Mouse (Mus musculus): Measurements from ENCODE around the gene Ube3b. TPM values are rescaled to one million over a fixed set of nuclear protein-coding genes. Genes with fewer than 3 reads are reported as not detected.

Ube3b gene
- polyA plus RNA-seq, 1 experiment from 2014 or later, result 44.9 TPM

DNA sequence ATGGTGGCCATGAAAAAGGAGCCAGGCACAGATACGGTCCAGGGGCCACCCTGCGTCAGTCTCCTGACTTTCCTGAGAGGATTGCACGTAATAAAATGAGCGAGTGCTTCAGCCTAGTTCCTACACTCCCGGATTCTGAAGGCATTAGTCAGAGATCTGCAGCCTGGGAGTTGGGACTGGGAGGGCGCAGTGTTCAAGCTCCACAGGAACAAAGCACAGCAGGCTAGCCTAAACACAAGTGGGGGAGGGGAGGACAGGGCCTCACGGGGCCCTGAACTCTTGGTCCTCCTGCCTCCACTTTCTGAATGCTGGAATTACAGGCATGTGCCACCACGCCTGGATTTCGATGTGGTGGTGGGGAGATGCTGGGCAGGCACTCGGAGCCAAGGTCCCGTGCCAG is 7.8 kb upstream of the Ube3b start:
- WGBS, result 36% methylated on average over 11 of the region's 11 CpGs
- Histone ChIP-seq H3K27ac (ENCODE audit: low read length) (no peak overlapping the region), H3K27me3 (replicated peaks; ENCODE audit: control insufficient read depth, insufficient read depth, low read length) (no peaks in the 10 kb centered on the region), H3K4me1 (replicated peaks; ENCODE audit: control insufficient read depth, insufficient read depth, low read length) (peaks cover 9% of the 10 kb centered on the region), H3K9ac (replicated peaks; ENCODE audit: low read depth, low read length) (no peak overlapping the region), H3K36me3 (ENCODE audit: control insufficient read depth, insufficient read depth) (peaks cover 18% of the 10 kb centered on the region), H3K4me3 (replicated peaks; ENCODE audit: low read length) (no peak overlapping the region), H3K9me3 (ENCODE audit: control insufficient read depth, low read length) (no peaks in the 10 kb centered on the region), H3K4me2 (ENCODE audit: low read length) (no peak overlapping the region)
- no peak for ATAC-seq

- H3K9me3 ChIP-seq (ENCODE audit: control insufficient read depth, low read length), result no peaks in the 10 kb centered on the region
- WGBS, result 58% methylated on average over 11 of the region's 11 CpGs
- peaks cover 15% of the 10 kb centered on the region for H3K4me1 ChIP-seq (replicated peaks; ENCODE audit: control insufficient read depth, insufficient read depth, low read length)
- H3K36me3 ChIP-seq (ENCODE audit: control insufficient read depth, insufficient read depth), result peaks cover 14% of the 10 kb centered on the region
- no peak overlapping the region for H3K4me2 ChIP-seq (ENCODE audit: low read length)
- no peak for ATAC-seq
- H3K4me3 ChIP-seq (replicated peaks; ENCODE audit: low read length), result no peak overlapping the region
- H3K27ac ChIP-seq (ENCODE audit: low read length), result no peak overlapping the region
- H3K27me3 ChIP-seq (replicated peaks; ENCODE audit: control insufficient read depth, insufficient read depth, low read length), result no peaks in the 10 kb centered on the region
- no peak overlapping the region for H3K9ac ChIP-seq (replicated peaks; ENCODE audit: low read depth, low read length)
These were observed 7.2 kb upstream of the Ube3b start for GRCm38 (mm10) chr5:114373174-114373573.

- H3K4me1 ChIP-seq (replicated peaks; ENCODE audit: control insufficient read depth, insufficient read depth, low read length), result peaks cover 19% of the 10 kb centered on the region
- H3K9me3 ChIP-seq (ENCODE audit: control insufficient read depth, low read length), result no peaks in the 10 kb centered on the region
- no peak overlapping the region for H3K9ac ChIP-seq (replicated peaks; ENCODE audit: low read depth, low read length)
- H3K4me3 ChIP-seq (replicated peaks; ENCODE audit: low read length), result no peak overlapping the region
- ATAC-seq, result no peak
- H3K27me3 ChIP-seq (replicated peaks; ENCODE audit: control insufficient read depth, insufficient read depth, low read length), result no peaks in the 10 kb centered on the region
- 89% methylated on average over 9 of the region's 9 CpGs for WGBS
- no peak overlapping the region for H3K4me2 ChIP-seq (ENCODE audit: low read length)
- peaks cover 12% of the 10 kb centered on the region for H3K36me3 ChIP-seq (ENCODE audit: control insufficient read depth, insufficient read depth)
- H3K27ac ChIP-seq (ENCODE audit: low read length), result no peak overlapping the region
These were observed 6.8 kb upstream of the Ube3b start for GRCm38 (mm10) chr5:114373581-114373980.

DNA sequence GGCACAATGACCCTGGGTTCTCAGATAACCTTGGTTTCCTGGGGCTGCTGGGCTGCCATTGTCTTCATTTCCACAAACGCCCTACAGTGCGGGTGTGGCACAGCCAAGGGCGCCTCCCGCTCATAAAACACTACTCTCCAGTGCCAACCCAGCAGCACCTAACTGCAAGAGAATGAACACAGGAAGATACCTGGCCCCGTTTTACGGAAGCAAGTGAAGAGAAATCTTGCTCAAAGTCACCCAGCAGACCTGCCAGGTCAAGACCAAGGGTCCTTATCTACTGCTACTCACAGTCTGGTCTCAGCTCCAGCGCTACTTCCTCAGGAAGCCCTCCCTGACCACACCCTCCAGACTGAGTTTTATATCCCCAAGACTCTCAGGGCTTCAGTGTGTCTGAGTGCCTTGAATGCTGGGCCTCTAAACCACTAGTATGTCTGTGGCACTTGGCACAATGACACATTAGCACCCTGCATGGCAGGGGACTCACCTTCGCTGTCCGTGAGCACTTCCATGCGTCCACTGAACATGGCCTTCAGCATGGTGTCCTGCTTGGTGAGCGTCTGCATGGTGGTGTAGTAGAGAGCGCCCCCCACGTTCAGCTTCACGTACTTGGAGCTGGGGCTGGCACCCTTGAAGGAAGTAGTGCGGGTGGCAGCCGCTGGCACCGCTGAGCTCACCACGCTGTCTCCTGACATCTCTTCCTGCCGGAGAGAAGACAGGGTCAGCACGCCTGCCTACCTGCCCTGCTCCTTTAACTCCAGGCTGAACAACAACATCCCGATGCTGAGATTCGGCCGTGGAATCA is 5.8 kb upstream of the Ube3b start:
- no peak for ATAC-seq
- Histone ChIP-seq H3K4me3 (replicated peaks; ENCODE audit: low read length) (no peak overlapping the region), H3K27me3 (replicated peaks; ENCODE audit: control insufficient read depth, insufficient read depth, low read length) (no peaks in the 10 kb centered on the region), H3K4me2 (ENCODE audit: low read length) (no peak overlapping the region), H3K9me3 (ENCODE audit: control insufficient read depth, low read length) (no peaks in the 10 kb centered on the region), H3K36me3 (ENCODE audit: control insufficient read depth, insufficient read depth) (peaks cover 12% of the 10 kb centered on the region), H3K27ac (ENCODE audit: low read length) (no peak overlapping the region), H3K4me1 (replicated peaks; ENCODE audit: control insufficient read depth, insufficient read depth, low read length) (peaks cover 29% of the 10 kb centered on the region), H3K9ac (replicated peaks; ENCODE audit: low read depth, low read length) (no peak overlapping the region)
- 91% methylated on average over 23 of the region's 23 CpGs for WGBS

- no peak overlapping the region for H3K9ac ChIP-seq (replicated peaks; ENCODE audit: low read depth, low read length)
- peak overlapping the region; percentile 62; the same call in 1 of the 2 replicates for H3K4me3 ChIP-seq (replicated peaks; ENCODE audit: low read length)
- H3K9me3 ChIP-seq (ENCODE audit: control insufficient read depth, low read length), result no peaks in the 10 kb centered on the region
- H3K4me1 ChIP-seq (replicated peaks; ENCODE audit: control insufficient read depth, insufficient read depth, low read length), result peaks cover 40% of the 10 kb centered on the region
- peak overlapping the region; percentile 84 for H3K4me2 ChIP-seq (ENCODE audit: low read length)
- no peak overlapping the region for H3K27ac ChIP-seq (ENCODE audit: low read length)
- 72% methylated on average over 10 of the region's 10 CpGs for WGBS
- ATAC-seq, result no peak
- no peaks in the 10 kb centered on the region for H3K27me3 ChIP-seq (replicated peaks; ENCODE audit: control insufficient read depth, insufficient read depth, low read length)
- H3K36me3 ChIP-seq (ENCODE audit: control insufficient read depth, insufficient read depth), result peaks cover 12% of the 10 kb centered on the region
These were observed 2.1 kb upstream of the Ube3b start for GRCm38 (mm10) chr5:114378177-114378920.

DNA sequence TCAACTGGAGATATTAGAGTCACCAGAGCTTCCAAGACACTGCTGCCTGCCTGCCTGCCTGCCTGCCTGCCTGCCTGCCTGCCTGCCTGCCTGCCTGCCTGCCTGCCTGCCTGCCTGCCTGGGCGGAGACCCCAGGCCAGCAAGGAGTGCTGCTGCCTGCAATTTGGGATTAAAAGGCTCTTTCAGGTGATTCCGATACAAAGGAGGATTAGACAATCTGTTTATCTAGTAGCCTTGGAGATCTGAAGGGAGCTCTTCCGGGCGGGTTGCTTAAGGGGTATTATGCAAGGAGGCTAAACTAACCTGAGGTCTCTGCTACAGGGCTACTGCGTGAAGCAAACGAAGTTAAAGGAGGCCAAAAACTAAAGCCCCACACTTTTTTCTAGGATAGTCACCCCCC is 1.5 kb upstream of the Ube3b start:
- Histone ChIP-seq H3K9ac (replicated peaks; ENCODE audit: low read depth, low read length) (peak overlapping the region; percentile 85), H3K4me3 (replicated peaks; ENCODE audit: low read length) (peak overlapping the region; percentile 62), H3K9me3 (ENCODE audit: control insufficient read depth, low read length) (no peaks in the 10 kb centered on the region), H3K27me3 (replicated peaks; ENCODE audit: control insufficient read depth, insufficient read depth, low read length) (no peaks in the 10 kb centered on the region), H3K36me3 (ENCODE audit: control insufficient read depth, insufficient read depth) (peaks cover 7% of the 10 kb centered on the region), H3K27ac (ENCODE audit: low read length) (no peak overlapping the region), H3K4me2 (ENCODE audit: low read length) (peak overlapping the region; percentile 84), H3K4me1 (replicated peaks; ENCODE audit: control insufficient read depth, insufficient read depth, low read length) (peaks cover 40% of the 10 kb centered on the region)
- 27% methylated on average over 6 of the region's 6 CpGs for WGBS
- ATAC-seq, result no peak

- Histone ChIP-seq H3K4me1 (replicated peaks; ENCODE audit: control insufficient read depth, insufficient read depth, low read length) (peaks cover 40% of the 10 kb centered on the region), H3K36me3 (ENCODE audit: control insufficient read depth, insufficient read depth) (peaks cover 5% of the 10 kb centered on the region), H3K4me3 (replicated peaks; ENCODE audit: low read length) (peak overlapping the region; percentile 62), H3K27me3 (replicated peaks; ENCODE audit: control insufficient read depth, insufficient read depth, low read length) (no peaks in the 10 kb centered on the region), H3K9ac (replicated peaks; ENCODE audit: low read depth, low read length) (peak overlapping the region; percentile 85), H3K4me2 (ENCODE audit: low read length) (peak overlapping the region; percentile 84), H3K9me3 (ENCODE audit: control insufficient read depth, low read length) (no peaks in the 10 kb centered on the region), H3K27ac (ENCODE audit: low read length) (peak overlapping the region; percentile 87)
- 1% methylated on average over 20 of the region's 20 CpGs for WGBS
- no peak; the same call in 1 of the 2 replicates for ATAC-seq
These were observed 644 bp upstream of the Ube3b start for GRCm38 (mm10) chr5:114379763-114380162.

- no peaks in the 10 kb centered on the region for H3K9me3 ChIP-seq (ENCODE audit: control insufficient read depth, low read length)
- H3K4me1 ChIP-seq (replicated peaks; ENCODE audit: control insufficient read depth, insufficient read depth, low read length), result peaks cover 40% of the 10 kb centered on the region
- peak overlapping the region; percentile 85 for H3K9ac ChIP-seq (replicated peaks; ENCODE audit: low read depth, low read length)
- H3K27ac ChIP-seq (ENCODE audit: low read length), result peak overlapping the region; percentile 87
- H3K4me2 ChIP-seq (ENCODE audit: low read length), result peak overlapping the region; percentile 97
- no peaks in the 10 kb centered on the region for H3K27me3 ChIP-seq (replicated peaks; ENCODE audit: control insufficient read depth, insufficient read depth, low read length)
- peak overlapping the region; percentile 62 for H3K4me3 ChIP-seq (replicated peaks; ENCODE audit: low read length)
- WGBS, result under 1% methylated on average over 18 of the region's 18 CpGs
- H3K36me3 ChIP-seq (ENCODE audit: control insufficient read depth, insufficient read depth), result peaks cover 10% of the 10 kb centered on the region
- peak; percentile 18; the same call in 1 of the 2 replicates for ATAC-seq
These were observed 575 bp downstream of the Ube3b start for GRCm38 (mm10) chr5:114381013-114381351.

- H3K4me2 ChIP-seq (ENCODE audit: low read length), result no peak overlapping the region
- H3K27ac ChIP-seq (ENCODE audit: low read length), result no peak overlapping the region
- H3K9me3 ChIP-seq (ENCODE audit: control insufficient read depth, low read length), result no peaks in the 10 kb centered on the region
- no peak overlapping the region for H3K9ac ChIP-seq (replicated peaks; ENCODE audit: low read depth, low read length)
- no peak for ATAC-seq
- H3K27me3 ChIP-seq (replicated peaks; ENCODE audit: control insufficient read depth, insufficient read depth, low read length), result no peaks in the 10 kb centered on the region
- WGBS, result 75% methylated on average over 9 of the region's 9 CpGs
- H3K4me3 ChIP-seq (replicated peaks; ENCODE audit: low read length), result no peak overlapping the region
- peaks cover 10% of the 10 kb centered on the region for H3K36me3 ChIP-seq (ENCODE audit: control insufficient read depth, insufficient read depth)
- peaks cover 28% of the 10 kb centered on the region for H3K4me1 ChIP-seq (replicated peaks; ENCODE audit: control insufficient read depth, insufficient read depth, low read length)
These were observed 2.9 kb downstream of the Ube3b start for GRCm38 (mm10) chr5:114383184-114383904.

All from forebrain, embryonic 16.5 days (tissue).